Mouse (Mus musculus) induced T-regulatory cell, adult 2 months (primary cell): Measurements from ENCODE around the gene Defb35.
"Not testable (repeated sequence)": the region's sequence is repeated elsewhere in the genome, so short reads cannot be mapped to it uniquely, and the experiment has no call there.

Experiments used
- DNase-seq: peaks from one replicate; pipeline ENCODE4 v3.0.0-alpha.2; 2012; ENCODE audit warnings: low read depth

Gene Defb35

DNA sequence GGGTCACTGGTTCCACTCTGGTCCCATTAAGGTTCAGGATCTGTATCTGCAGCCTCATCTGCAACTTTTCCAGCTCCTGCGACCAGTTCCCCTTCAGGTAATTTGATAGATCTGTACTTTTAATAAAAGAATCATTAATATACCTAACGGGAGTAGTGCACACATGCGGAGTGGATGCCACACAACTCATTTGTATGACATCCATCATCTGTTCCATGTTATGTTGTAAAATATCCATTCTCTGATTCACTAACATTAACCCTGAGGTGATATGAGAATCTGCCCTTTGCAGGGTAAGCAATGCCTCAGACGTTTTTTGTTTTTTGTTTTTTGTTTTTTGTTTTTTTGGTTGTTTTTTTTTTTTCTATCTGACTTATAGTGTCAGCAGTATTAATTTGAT lies at the start of gene Defb35:
Gene Defb35 (plus strand): TSS at position 301 of the 400 bp plus-strand sequence.
- not testable (repeated sequence) for DNase-seq

DNA sequence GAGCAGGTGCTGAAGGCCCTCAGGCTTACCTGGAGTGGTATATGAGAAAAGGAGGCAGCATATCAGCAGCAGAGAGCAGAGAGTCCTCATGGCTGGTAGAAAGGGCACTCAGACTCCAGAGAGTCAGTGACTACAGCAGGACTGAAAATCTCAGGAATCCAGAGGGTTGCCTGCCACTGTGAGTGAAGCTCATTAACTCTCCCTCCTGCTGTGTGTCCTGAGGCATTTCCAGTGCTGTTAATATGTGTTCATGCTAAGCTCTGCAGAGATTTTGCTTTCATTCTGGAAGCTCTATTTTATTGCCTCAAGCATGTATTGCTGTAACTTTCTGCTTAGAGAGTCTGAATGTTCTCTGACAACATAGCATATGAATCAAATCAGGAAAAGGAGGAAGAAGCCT lies 31.9 kb upstream of the Defb35 start, which contains the start of gene Defb11:
Gene Defb11 (minus strand): TSS at position 123 of the 400 bp plus-strand sequence.
- not testable (repeated sequence) for DNase-seq

DNA sequence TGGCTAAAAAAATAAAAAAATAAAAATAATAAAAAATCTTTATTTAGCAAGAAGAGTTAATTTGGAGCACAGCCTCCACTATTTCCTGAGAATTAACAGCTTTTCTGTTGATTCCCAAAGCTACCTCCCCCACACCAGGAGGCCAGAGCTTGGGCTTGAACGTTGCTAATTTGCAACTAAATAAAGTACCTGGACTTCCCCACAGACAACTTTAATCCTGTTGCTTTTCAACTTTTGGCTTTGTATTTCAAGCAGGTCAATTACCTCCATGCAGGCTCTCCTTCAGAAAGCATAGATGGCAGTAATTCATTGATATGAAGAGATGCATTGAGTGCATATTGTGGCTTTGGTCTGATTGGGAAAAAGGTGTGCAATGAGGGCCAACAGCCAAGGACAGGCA lies 26.2 kb upstream of the Defb35 start:
- no peak for DNase-seq

DNA sequence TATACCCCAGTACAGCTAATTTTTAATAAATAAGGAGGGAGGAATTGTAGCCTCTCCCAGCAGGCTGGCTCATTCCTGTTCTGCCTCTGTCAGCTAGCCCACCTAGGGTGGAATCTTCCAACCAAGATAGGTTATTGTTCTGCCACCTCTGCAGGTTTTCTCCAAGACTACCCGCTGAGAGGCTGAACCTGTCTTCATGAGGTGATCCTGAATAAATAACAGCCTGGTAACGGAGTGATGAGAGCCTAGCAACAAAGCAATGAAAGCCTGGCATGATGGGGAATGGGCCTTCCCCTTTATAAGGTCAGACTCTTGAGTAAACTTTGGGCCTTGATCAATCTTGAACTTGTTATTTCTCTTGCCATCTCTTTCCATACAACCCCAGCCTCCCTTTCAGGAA lies 25.6 kb upstream of the Defb35 start:
- no peak for DNase-seq

DNA sequence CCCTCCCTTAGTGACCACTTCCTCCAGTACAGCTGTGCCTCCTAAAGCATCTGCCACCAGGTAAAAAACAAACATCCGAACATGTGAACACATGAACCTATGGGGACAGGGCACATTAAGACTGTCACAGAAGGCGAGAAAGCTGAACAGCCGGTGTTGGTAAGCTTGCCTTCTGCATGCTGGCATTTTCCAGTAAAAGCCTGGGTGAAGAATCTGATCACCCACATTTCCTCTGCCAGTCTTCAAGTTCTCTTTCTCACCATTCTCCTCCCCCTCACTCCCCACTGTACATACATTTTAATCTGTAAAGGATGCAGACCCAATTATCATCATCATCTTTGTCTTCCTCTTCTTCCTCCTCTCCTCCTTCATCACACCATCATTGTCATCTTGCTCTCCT lies 22.5 kb upstream of the Defb35 start:
- DNase-seq: no peak

DNA sequence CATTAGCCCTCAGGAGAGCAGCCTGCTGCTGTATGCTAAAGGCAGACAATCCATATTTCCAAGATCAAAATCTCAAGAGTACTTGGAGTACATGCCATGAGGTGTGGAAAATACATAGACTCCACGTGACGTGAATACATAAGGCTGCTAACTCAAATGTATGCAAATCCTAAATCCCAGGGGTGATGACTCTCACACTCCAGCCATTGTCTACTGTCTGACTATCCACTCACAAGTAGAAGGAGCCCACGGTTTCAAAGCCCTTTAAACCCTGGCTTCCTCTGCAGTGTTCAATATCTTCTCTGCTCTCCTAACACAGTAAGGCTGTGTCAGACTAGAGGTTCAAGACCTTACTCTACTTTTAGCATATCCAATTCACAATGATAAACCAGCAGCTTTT lies 7.4 kb upstream of the Defb35 start:
- DNase-seq: not testable (repeated sequence)

DNA sequence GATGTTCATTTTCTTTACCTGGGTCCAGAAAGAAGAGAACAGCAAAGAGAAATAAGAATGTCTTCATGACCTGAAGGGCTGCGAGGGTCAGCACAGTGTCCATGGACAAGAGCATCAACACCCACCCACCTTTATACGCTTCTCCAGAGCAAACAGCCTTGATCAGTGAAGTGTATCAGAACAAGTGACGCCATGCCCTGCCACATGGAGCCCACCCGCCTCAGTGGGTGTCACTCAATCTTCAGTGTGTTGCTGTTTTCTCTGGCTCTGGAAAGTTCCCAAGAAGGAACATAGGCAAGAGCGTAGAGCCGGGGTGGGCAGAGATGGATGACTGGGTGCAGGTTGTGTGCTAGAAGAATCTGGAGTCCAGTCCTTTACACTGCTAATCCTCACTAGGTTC lies 5.5 kb upstream of the Defb35 start, which contains the start of gene Defb15:
Gene Defb15 (minus strand): TSS at position 101 of the 400 bp plus-strand sequence.
- DNase-seq: no peak

DNA sequence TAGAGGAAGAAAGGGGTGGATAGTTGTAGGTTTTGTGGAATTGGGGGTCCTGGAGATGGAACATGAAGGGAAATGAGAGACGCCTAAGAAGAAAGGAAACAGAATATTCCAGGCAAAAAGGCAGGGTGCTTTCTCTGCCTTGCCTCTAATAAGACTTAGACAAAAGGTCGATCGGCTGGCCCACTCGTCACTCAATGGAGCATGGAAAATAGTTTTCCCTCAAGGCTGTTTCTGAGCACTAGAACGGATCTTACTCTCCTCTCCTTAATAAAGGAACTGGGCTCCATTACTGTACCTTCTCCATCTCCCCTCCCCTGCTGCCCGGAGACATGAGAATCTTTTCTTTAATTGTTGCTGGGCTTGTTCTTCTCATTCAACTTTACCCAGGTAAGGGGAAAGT lies 8.3 kb downstream of the Defb35 start, which contains the start of gene Defb13:
Gene Defb13 (plus strand): TSS at position 301 of the 400 bp plus-strand sequence.
- DNase-seq: no peak

DNA sequence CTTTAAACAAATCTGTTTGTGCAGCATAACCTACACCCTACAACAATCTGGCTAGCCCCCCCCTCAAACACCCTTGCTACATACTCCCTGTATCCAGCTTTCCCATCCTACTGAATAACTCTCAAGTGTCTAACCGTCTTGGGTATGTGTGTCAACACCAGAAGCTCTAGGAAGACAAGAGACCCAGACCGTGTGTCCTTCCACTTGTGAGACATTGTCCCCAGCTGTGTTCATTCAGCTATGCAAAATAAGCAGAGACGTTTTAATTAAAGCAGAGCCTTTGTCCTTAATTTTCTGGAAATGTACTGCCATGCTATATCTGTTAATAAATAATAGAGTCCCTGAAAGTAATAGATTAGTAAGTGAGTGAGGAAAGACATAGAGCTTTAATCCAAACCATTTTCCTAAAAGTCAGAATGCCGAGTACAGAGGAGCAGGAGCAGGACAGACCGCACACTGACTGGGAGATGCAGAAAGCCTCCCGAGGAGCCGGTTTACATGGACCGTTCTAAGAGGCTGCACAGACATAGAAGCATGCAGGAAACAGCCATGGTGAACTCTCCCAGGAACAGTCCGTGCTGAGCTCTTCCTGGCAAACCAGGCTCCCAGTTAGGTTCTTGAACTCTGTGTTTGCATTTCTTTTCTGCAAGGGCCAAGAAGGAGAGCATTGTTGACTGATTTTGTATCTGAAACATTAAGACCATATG lies 9.3 kb downstream of the Defb35 start:
- no peak for DNase-seq

DNA sequence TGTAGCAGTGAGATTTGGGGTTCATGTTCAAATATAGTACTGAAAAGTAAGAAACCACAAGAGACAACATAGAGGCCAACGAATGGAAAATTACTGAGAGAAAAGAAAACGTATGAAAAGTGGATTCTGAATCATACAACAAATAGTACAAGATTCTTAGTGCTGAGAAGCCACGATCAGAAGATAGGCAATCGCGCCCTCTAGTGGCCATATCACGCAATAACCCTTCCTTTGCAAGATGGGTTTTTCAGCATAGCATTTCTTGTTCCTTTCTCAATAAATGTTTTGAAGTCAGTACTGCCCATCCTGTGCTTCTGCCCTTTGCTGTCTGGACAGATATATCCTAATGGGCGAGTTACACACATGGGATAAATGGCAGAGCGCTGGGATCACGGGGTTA lies 17.2 kb downstream of the Defb35 start:
- DNase-seq: peak; percentile 46

DNA sequence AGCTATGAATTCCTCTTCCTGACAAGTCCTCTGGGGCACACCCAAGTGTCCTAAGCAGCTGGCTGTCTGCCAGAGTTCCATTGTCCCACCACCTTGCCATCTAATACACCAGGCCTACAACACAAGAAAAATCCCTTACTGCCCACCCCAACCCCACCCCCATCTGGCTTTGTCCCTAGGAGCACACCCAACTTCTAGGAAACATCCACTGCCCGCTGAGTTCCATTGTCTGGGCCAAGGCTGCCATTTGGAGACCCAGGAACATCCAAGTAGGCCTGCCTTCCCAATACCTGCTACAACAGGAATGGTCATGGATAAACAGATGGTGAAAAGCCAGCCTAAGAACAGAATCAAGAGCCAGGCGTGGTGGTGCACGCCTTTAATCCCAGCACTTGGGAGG lies 18.2 kb downstream of the Defb35 start:
- no peak for DNase-seq

DNA sequence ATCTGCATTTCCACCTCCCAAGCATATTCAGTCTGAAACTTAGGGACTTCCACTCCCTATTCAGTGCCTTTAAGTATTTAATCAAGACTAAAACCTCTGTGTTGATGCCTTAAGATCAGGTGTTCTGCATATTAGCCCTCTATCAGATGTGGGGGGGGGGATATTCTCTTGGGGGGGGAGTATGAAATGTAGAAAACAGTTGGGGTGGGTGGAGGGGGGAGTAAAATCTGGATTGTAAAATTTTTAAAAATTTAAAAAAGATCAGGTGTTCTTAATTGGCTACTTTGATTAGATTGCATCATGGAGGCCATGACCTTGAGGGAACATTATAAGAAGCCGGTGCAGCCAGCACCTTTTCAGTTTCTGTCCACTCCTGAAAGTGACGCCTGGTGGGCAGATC lies 20.3 kb downstream of the Defb35 start, which contains the start of gene Fam90a1a:
Gene Fam90a1a (plus strand): TSS at position 301 of the 400 bp plus-strand sequence.
- DNase-seq: no peak

DNA sequence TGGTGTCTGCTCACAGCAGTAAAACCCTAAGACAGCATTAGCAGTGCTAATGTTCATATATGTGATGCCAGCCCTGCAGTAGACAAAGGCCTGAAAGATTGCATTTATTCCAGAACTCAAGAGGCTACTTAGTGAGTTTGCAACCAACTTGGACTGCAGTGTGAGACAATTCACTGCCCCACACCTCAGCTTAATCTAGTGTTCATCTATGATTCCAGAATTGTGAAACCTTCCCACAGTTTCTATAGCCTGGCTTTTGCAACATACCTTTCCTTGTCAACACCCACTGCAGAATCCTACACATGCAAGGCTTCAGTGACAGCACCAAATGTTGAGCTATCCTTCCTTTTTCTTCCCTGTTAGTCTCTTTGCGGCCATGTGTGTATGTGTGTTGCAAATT lies 28.5 kb downstream of the Defb35 start:
- DNase-seq: no peak

DNA sequence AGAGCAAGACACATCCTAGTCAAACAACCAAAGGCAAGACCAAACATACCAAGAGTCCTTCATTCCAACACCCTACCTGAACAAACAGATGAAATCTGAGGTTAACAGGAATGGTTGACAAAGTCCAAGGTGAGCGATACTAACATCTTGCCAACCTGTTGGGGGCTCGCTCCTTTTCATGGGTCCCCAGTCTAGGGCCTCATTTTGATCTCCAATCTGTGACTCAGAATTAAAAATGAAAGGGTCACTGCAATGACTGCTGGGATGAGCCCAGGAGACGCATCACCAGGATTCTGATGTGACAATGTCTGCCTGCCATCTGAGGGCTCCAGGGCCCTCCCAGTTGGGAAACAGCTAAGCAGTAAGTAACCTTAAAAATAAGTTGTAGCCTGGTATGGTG lies 31.3 kb downstream of the Defb35 start, which contains the start of gene Ccdc70:
Gene Ccdc70 (plus strand): TSS at position 301 of the 400 bp plus-strand sequence.
- no peak for DNase-seq

DNA sequence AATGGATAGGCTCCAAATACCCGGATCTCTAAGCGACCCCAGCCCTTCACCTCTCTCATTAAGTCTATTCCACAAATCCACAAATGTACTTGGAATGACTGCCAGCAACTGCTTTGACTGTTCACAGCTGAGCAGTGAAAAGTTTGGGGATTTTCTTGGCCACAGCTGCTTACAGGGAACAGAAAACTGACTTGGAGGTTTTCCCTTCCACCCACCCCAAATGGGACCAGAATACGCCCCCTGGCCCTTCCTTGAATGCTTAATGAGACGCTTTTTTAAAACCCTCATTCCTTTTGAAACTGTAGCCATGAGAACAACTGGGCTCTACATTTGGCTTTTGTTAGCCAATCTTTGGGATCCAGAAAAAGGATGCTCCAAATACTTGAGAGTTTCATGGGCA lies 40.0 kb downstream of the Defb35 start:
- no peak for DNase-seq

DNA sequence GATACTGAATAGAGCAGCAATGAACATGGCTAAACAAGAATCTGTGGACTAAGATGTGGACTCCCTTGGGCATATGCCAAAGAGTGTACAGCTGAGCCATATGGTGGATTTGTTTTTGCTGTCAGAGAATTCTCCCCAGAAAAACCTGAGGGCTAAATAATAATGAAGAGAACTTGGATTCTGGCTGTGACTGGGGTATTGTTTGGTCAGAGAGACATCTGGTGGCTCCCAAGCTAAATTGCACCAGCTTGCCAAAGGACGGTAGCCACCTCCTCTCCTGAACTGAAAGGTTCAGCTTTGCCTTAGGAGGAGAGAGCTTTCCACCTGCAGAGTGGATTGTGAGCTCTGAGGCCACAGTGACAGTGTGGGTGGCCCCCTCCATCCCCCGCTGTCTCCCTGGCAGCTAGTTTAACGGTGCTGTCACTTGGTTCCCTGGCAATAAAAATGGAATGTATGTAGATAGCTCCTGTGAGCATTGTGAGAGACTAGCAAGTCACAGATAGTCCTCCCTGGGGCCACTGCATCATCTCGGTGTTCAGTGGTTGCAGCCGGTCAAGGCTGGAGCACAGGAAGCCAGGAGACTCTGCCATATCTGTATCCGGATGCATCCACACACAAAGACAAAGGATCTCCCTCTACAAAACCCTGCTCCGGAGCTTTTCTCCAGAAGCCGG lies 43.6 kb downstream of the Defb35 start:
- no peak for DNase-seq
